In genomic region chr13:63139463-63140226, GRCm38 (mm10) we compare ENCODE assay signal across 11 mouse cellular contexts.
DNase-seq lines count a peak whose midpoint lies in the region; ATAC-seq and TF ChIP-seq lines count a peak whose summit lies in the region.
"Had no signal": no experiment of that assay in that cellular context is flagged by ENCODE, and none has a peak within 500 bp of the region (broad histone marks: within the 10 kb centered on the region; RNA-seq: fewer than 3 reads in every experiment).

No protein-coding gene starts in this region.

- H3K4me3 ChIP-seq in lung, embryonic 14.5 days (ENCODE audit: low read depth, low read length) = no peak overlapping the region
- no peak overlapping the region for H3K4me3 ChIP-seq in embryonic fibroblast, embryonic 13.5 days (ENCODE audit: insufficient read depth, low read length)
- H3K4me3 ChIP-seq in limb, embryonic 13.5 days = no peak overlapping the region
- no peak overlapping the region for H3K4me3 ChIP-seq in cerebellum, adult 2 months (replicated peaks; ENCODE audit: insufficient read depth, low read depth, low read length)

- H3K27me3 ChIP-seq in lung, embryonic 14.5 days (ENCODE audit: insufficient read depth, low read length) = no peaks in the 10 kb centered on the region
- no peaks in the 10 kb centered on the region for H3K27me3 ChIP-seq in limb, embryonic 13.5 days
- H3K27me3 ChIP-seq in cerebellum, adult 2 months (ENCODE audit: control insufficient read depth, insufficient read depth, low read length) = no peaks in the 10 kb centered on the region

- 77% methylated on average over 10 of the region's 10 CpGs for WGBS in lung, embryonic 14.5 days
- 68% methylated on average over 10 of the region's 10 CpGs for WGBS in limb, embryonic 13.5 days
- 88% methylated on average over 10 of the region's 10 CpGs for WGBS in cerebellum, adult 2 months

- TF ChIP-seq CTCF in lung, embryonic 14.5 days (IDR thresholded peaks at IDR 0.05; ENCODE audit: low read depth) = no peak
- TF ChIP-seq CTCF in embryonic fibroblast, embryonic 13.5 days (IDR thresholded peaks at IDR 0.05; ENCODE audit: borderline replicate concordance, insufficient read depth, low read length) = no peak
- TF ChIP-seq CTCF in cerebellum, adult 2 months (IDR thresholded peaks at IDR 0.05; ENCODE audit: borderline replicate concordance, insufficient read depth, low read depth, low read length) = no peak

- no peak overlapping the region for H3K9ac ChIP-seq in lung, embryonic 14.5 days
- H3K9ac ChIP-seq in limb, embryonic 13.5 days = no peak overlapping the region

- no peak for ATAC-seq in lung, embryonic 14.5 days (ENCODE audit: insufficient read depth)
- ATAC-seq in limb, embryonic 13.5 days (ENCODE audit: low FRiP score, low read depth) = peak; percentile 86

- H3K9me3 ChIP-seq in lung, embryonic 14.5 days (ENCODE audit: low read depth, low read length) = no peaks in the 10 kb centered on the region
- no peaks in the 10 kb centered on the region for H3K9me3 ChIP-seq in limb, embryonic 13.5 days

- no peak for TF ChIP-seq POLR2A in embryonic fibroblast, embryonic 13.5 days (IDR thresholded peaks at IDR 0.05; ENCODE audit: low read depth, low read length)
- no peak for TF ChIP-seq POLR2A in cerebellum, adult 2 months (IDR thresholded peaks at IDR 0.05; ENCODE audit: borderline replicate concordance, insufficient read depth, low read length)

- intact Hi-C loops in heart, postnatal 25 days (cut with DNase I) = no loop called here

- no peaks in the 10 kb centered on the region; the same call in 1 of the 2 replicates for H3K4me1 ChIP-seq in lung, embryonic 14.5 days (ENCODE audit: insufficient read depth)
- H3K4me1 ChIP-seq in embryonic fibroblast, embryonic 13.5 days (ENCODE audit: control insufficient read depth, insufficient read depth, low read length) = peaks cover 13% of the 10 kb centered on the region
- H3K4me1 ChIP-seq in limb, embryonic 13.5 days = peaks cover 42% of the 10 kb centered on the region
- H3K4me1 ChIP-seq in cerebellum, adult 2 months (ENCODE audit: control insufficient read depth, insufficient read depth, low read length) = no peaks in the 10 kb centered on the region

- no peak overlapping the region for H3K4me2 ChIP-seq in lung, embryonic 14.5 days
- peak overlapping the region; percentile 35; the same call in 1 of the 2 replicates for H3K4me2 ChIP-seq in limb, embryonic 13.5 days (replicated peaks)

- peak; percentile 55 to 62 for DNase-seq in heart, adult 9 months (ENCODE audit: low spot score in 2 of 2)
- no peak for DNase-seq in heart, postnatal 25 days (ENCODE audit: low spot score)
- DNase-seq in lung, embryonic 14.5 days = no peak
- DNase-seq in lung, postnatal 25 days (ENCODE audit: low spot score) = no peak
- DNase-seq in cerebellum, adult 2 months = no peak
- no peak for DNase-seq in spleen, postnatal 36 days (ENCODE audit: low spot score in 2 of 2)
- DNase-seq: adrenal gland, postnatal 25 days; cerebellum, adult 9-10 months; lung, postnatal 4 days had no signal

- H3K36me3 ChIP-seq in lung, embryonic 14.5 days (ENCODE audit: insufficient read depth) = no peaks in the 10 kb centered on the region
- no peaks in the 10 kb centered on the region for H3K36me3 ChIP-seq in limb, embryonic 13.5 days

- H3K27ac ChIP-seq in lung, embryonic 14.5 days (ENCODE audit: low read depth) = peak overlapping the region; percentile 46; the same call in 1 of the 2 replicates
- peak overlapping the region; percentile 99 for H3K27ac ChIP-seq in embryonic fibroblast, embryonic 13.5 days (ENCODE audit: insufficient read depth, low read length)
- peak overlapping the region; percentile 95 for H3K27ac ChIP-seq in limb, embryonic 13.5 days
- H3K27ac ChIP-seq in cerebellum, adult 2 months (ENCODE audit: insufficient read depth, low read length) = no peak overlapping the region

Comparison
In these comparisons a context has a peak if more than half of its experiments do, and no peak if none do; other contexts are left out.
1. DNase-seq: peak in heart, adult 9 months (2 of 2); none in heart, postnatal 25 days (single experiment), lung, embryonic 14.5 days (single experiment), lung, postnatal 25 days (single experiment), cerebellum, adult 2 months (0 of 2) and spleen, postnatal 36 days (0 of 2).